Mouse (Mus musculus): ENCODE results near the gene Iqcg. TPM values are rescaled to one million over a fixed set of nuclear protein-coding genes. Genes with fewer than 3 reads are reported as not detected.

The Iqcg gene
- total and polyA plus RNA-seq, 3 experiments: 13.6 to 40.4 TPM; not detected in 1

GRCm38 (mm10) chr16:33023750-33024149 lies 32.3 kb downstream of the Iqcg start:
- no peak overlapping the region for H3K9ac ChIP-seq (ENCODE audit: control insufficient read depth, low read depth, low read length, poor library complexity, severe bottlenecking)
- peak; percentile 86 for DNase-seq (ENCODE audit: low read depth, low spot score)
- no peak for TF ChIP-seq TAL1 (IDR thresholded peaks at IDR 0.05; ENCODE audit: low read length)
- no peak for TF ChIP-seq MYB (IDR thresholded peaks at IDR 0.05; ENCODE audit: low read depth, low read length)
- 0 out of 2 replicates have a peak, but pooled peaks have one; percentile 23 for TF ChIP-seq MYC (IDR thresholded peaks at IDR 0.05; ENCODE audit: low read depth, low read length)
- TF ChIP-seq KAT2A (conservative IDR thresholded peaks at IDR 0.05; ENCODE audit: low read depth, low read length): no peak
- no peak for TF ChIP-seq RCOR1 (IDR thresholded peaks at IDR 0.05; ENCODE audit: low read depth, low read length)
- TF ChIP-seq TBP (IDR thresholded peaks at IDR 0.05; ENCODE audit: low read depth, low read length): no peak
- no peak for TF ChIP-seq ZKSCAN1 (IDR thresholded peaks at IDR 0.05; ENCODE audit: low read depth, low read length)
- no peak for TF ChIP-seq MXI1 (IDR thresholded peaks at IDR 0.05; ENCODE audit: low read depth, low read length)
- no peak for TF ChIP-seq UBTF (IDR thresholded peaks at IDR 0.05; ENCODE audit: borderline replicate concordance, insufficient read depth, low read depth, low read length)
- TF ChIP-seq TCF12 (IDR thresholded peaks at IDR 0.05; ENCODE audit: low read depth, low read length): no peak
- no peak for TF ChIP-seq USF2 (IDR thresholded peaks at IDR 0.05; ENCODE audit: borderline replicate concordance in 1 of 2, insufficient read depth in 1 of 2, low read depth in 1 of 2, low read length in 2 of 2)
- TF ChIP-seq POLR2AphosphoS5 (IDR thresholded peaks at IDR 0.05; ENCODE audit: borderline replicate concordance, low read depth, low read length): no peak
- no peak for TF ChIP-seq MAFK (IDR thresholded peaks at IDR 0.05; ENCODE audit: borderline replicate concordance, low read depth, low read length)
- no peak for TF ChIP-seq E2F4 (IDR thresholded peaks at IDR 0.05; ENCODE audit: borderline replicate concordance, low read depth, low read length)
- TF ChIP-seq CHD1 (IDR thresholded peaks at IDR 0.05; ENCODE audit: low read depth, low read length): no peak
- TF ChIP-seq RAD21 (IDR thresholded peaks at IDR 0.05; ENCODE audit: low read depth, low read length): peak; percentile 79
- TF ChIP-seq BHLHE40 (IDR thresholded peaks at IDR 0.05; ENCODE audit: borderline replicate concordance, low read depth, low read length): no peak
- no peak for TF ChIP-seq ETS1 (IDR thresholded peaks at IDR 0.05; ENCODE audit: low read depth, low read length)
- TF ChIP-seq ZNF384 (IDR thresholded peaks at IDR 0.05; ENCODE audit: low read depth, low read length): peak; percentile 48; the same call in 1 of the 2 replicates
- peak; percentile 93 to 98 (median 97) for TF ChIP-seq CTCF (IDR thresholded peaks at IDR 0.05 in 2 of 3, conservative IDR thresholded peaks at IDR 0.05 in 1 of 3; ENCODE audit: control insufficient read depth in 1 of 3, insufficient read depth in 1 of 3, low read depth in 2 of 3, low read length in 3 of 3, poor library complexity in 1 of 3, severe bottlenecking in 1 of 3)
- no peak for TF ChIP-seq JUND (IDR thresholded peaks at IDR 0.05; ENCODE audit: low read depth, low read length)
- TF ChIP-seq HCFC1 (IDR thresholded peaks at IDR 0.05; ENCODE audit: low read depth, low read length): no peak
- TF ChIP-seq MAX (IDR thresholded peaks at IDR 0.05; ENCODE audit: low read length): 0 out of 2 replicates have a peak, but pooled peaks have one; percentile 13
- no peak for TF ChIP-seq ELF1 (IDR thresholded peaks at IDR 0.05; ENCODE audit: low read depth, low read length)
- TF ChIP-seq GATA1 (IDR thresholded peaks at IDR 0.05; ENCODE audit: low read depth, low read length): no peak
- peak; percentile 85 for TF ChIP-seq SMC3 (IDR thresholded peaks at IDR 0.05; ENCODE audit: low read depth, low read length)
- TF ChIP-seq EP300 (IDR thresholded peaks at IDR 0.05; ENCODE audit: low read depth in 1 of 2, low read length in 2 of 2): no peak
- no peak for TF ChIP-seq CHD2 (IDR thresholded peaks at IDR 0.05; ENCODE audit: low read length)
- peak; percentile 67 for TF ChIP-seq ZC3H11A (IDR thresholded peaks at IDR 0.05; ENCODE audit: low read depth, low read length)
- no peak for TF ChIP-seq GABPA (IDR thresholded peaks at IDR 0.05; ENCODE audit: low read depth, low read length)
- no peak for TF ChIP-seq MEF2A (IDR thresholded peaks at IDR 0.05; ENCODE audit: extremely low read depth, insufficient replicate concordance, low read depth, low read length, poor library complexity, severe bottlenecking)
- no peaks in the 10 kb centered on the region for H3K79me2 ChIP-seq (ENCODE audit: control insufficient read depth, insufficient read depth, low read length, poor library complexity)
- H3K9me3 ChIP-seq (replicated peaks; ENCODE audit: insufficient read depth, low read length): no peaks in the 10 kb centered on the region
- no peaks in the 10 kb centered on the region for H3K4me1 ChIP-seq (ENCODE audit: control insufficient read depth in 1 of 2, insufficient read depth in 2 of 2, low read length in 2 of 2)
- no peaks in the 10 kb centered on the region for H3K27me3 ChIP-seq (ENCODE audit: control insufficient read depth in 1 of 2, insufficient read depth in 2 of 2, low read length in 2 of 2)
- no peak overlapping the region for H3K27ac ChIP-seq (ENCODE audit: control insufficient read depth, low read depth, low read length)
- H3K4me3 ChIP-seq (ENCODE audit: control insufficient read depth in 1 of 2, insufficient read depth in 1 of 2, low read depth in 2 of 2, low read length in 2 of 2): no peak overlapping the region
- no peaks in the 10 kb centered on the region for H3K36me3 ChIP-seq (ENCODE audit: control insufficient read depth in 1 of 2, insufficient read depth in 2 of 2, low read length in 2 of 2)

All from MEL (cell line).